In the genomic region with DNA sequence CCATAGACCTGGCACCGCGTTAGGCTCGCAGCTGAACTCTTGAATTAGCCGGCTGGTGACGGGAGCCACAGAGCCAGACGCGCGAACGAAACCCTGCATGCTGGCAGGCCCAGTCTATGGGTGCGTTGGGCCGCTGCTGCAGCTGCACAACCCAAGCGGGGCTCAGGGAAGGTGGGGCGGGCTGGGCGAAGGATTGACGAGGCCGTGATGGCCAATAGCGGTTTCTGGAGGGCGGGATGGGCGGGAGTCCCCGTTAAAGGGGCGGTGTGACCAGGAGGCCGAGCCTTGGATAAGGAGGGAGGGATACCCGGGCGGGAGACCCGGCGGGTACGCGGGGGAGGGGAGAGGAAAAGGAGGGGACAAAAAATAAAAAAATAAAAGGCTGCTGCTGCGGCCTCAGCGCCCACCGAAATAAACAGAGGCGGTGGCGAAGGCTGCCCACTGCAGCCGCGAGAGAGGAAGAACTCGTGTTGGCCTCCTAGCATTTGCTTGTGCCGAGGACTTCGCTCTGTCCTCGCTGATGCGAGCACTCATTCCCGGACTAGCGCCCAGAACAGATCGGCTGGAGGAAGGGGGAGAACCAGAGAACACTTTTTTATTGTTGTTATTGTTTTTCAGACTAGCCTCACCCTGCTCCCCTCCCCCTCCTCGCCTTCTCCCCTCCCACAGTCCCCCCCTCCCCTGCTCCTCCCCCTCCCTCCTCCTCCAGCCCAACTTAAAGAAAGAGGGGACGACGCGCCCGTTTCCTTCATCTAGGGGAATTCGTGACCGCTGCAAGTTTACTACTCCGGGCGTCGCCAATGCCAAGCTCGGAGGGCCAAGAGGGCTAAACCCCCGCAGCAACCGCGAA, we compare ENCODE assay signal across 8 mouse cellular contexts. TPM values are rescaled to one million over a fixed set of nuclear protein-coding genes. Genes with fewer than 3 reads are reported as not detected.
DNase-seq lines count a peak whose midpoint lies in the region; ATAC-seq and TF ChIP-seq lines count a peak whose summit lies in the region.

No protein-coding gene starts in this region.

- H3K27me3 ChIP-seq in kidney, embryonic 14.5 days (ENCODE audit: control insufficient read depth, insufficient read depth, low read length) = peaks cover 95% of the 10 kb centered on the region
- H3K27me3 ChIP-seq in Patski = no peaks in the 10 kb centered on the region
- H3K27me3 ChIP-seq in intestine, embryonic 14.5 days (replicated peaks; ENCODE audit: control insufficient read depth, insufficient read depth, low read length) = peaks cover 100% of the 10 kb centered on the region
- peaks cover 35% of the 10 kb centered on the region for H3K27me3 ChIP-seq in myocyte (ENCODE audit: control insufficient read depth, insufficient read depth, insufficient read length)

- TF ChIP-seq CTCF in Patski (IDR thresholded peaks at IDR 0.05) = no peak

- peak overlapping the region; percentile 38 for H3K4me2 ChIP-seq in kidney, embryonic 14.5 days (replicated peaks; ENCODE audit: low read depth, low read length)
- peak overlapping the region; percentile 49 for H3K4me2 ChIP-seq in intestine, embryonic 14.5 days (ENCODE audit: low read length)
- peak overlapping the region; percentile 73 for H3K4me2 ChIP-seq in myocyte (ENCODE audit: low read depth)

- in situ Hi-C loops in Patski (cut with MboI; ENCODE audit: low pct_unique_long_range_greater_than_20kb) = loop anchor here (25.0 kb wide), 1 partner anchor 237 kb away; no protein-coding TSS in a partner anchor

- ATAC-seq in kidney, embryonic 14.5 days (ENCODE audit: low FRiP score, low TSS enrichment) = peak; percentile 63
- peak; percentile 63 for ATAC-seq in Patski
- 0 out of 2 replicates have a peak, but pooled peaks have one; percentile 38 for ATAC-seq in intestine, embryonic 14.5 days (replicated peaks; ENCODE audit: low FRiP score, low TSS enrichment, low read depth)
- no peak for ATAC-seq in monocyte, adult 5-6 weeks (replicated peaks; ENCODE audit: insufficient number of reproducible peaks, low FRiP score, low TSS enrichment, poor library complexity, severe bottlenecking)

- peaks cover 11% of the 10 kb centered on the region; the same call in 1 of the 2 replicates for H3K4me1 ChIP-seq in kidney, embryonic 14.5 days (ENCODE audit: control insufficient read depth, insufficient read depth, low read length)
- H3K4me1 ChIP-seq in intestine, embryonic 14.5 days (replicated peaks; ENCODE audit: control insufficient read depth, insufficient read depth, low read length) = peaks cover 14% of the 10 kb centered on the region

- POLR2A ChIA-PET in Patski (lab: Charles Lee) = interaction anchor here (0.6 to 2.9 kb wide), 4 partner anchors 9 to 251 kb away, joined by 3 to 17 read pairs (median 4); a partner anchor contains a TSS

- H3K36me3 ChIP-seq in kidney, embryonic 14.5 days (ENCODE audit: control insufficient read depth, insufficient read depth, low read length) = no peaks in the 10 kb centered on the region
- no peaks in the 10 kb centered on the region for H3K36me3 ChIP-seq in intestine, embryonic 14.5 days (ENCODE audit: control insufficient read depth, insufficient read depth, low read length)
- no peaks in the 10 kb centered on the region for H3K36me3 ChIP-seq in myocyte (ENCODE audit: control insufficient read depth, insufficient read depth)

- TF ChIP-seq POLR2A in myocyte (IDR thresholded peaks at IDR 0.05; ENCODE audit: insufficient read length, low read depth) = peak; percentile 59

- DNase-seq in kidney, postnatal 10 days = no peak
- DNase-seq in Patski (ENCODE audit: low read depth, low spot score) = no peak
- DNase-seq in embryo, embryonic 11 days = peak; percentile 91
- DNase-seq in intestine, embryonic 14.5 days (ENCODE audit: low spot score) = peak; percentile 67
- DNase-seq in spleen, adult 12 weeks (ENCODE audit: low spot score) = no peak

- WGBS in kidney, embryonic 14.5 days = under 1% methylated on average over 57 of the region's 57 CpGs
- 1% methylated on average over 57 of the region's 57 CpGs for WGBS in intestine, embryonic 14.5 days

- H3K79me2 ChIP-seq in myocyte (ENCODE audit: control insufficient read depth, insufficient read depth) = peaks cover 7% of the 10 kb centered on the region

- peak overlapping the region; percentile 29 for H3K4me3 ChIP-seq in kidney, embryonic 14.5 days (ENCODE audit: low read length)
- H3K4me3 ChIP-seq in intestine, embryonic 14.5 days (ENCODE audit: low read depth, low read length) = peak overlapping the region; percentile 32
- peak overlapping the region; percentile 26 for H3K4me3 ChIP-seq in myocyte

- H3ac ChIP-seq in myocyte (ENCODE audit: control insufficient read depth, insufficient read length) = peak overlapping the region; percentile 68

- CTCF ChIA-PET in Patski (lab: Charles Lee) = interaction anchor here (2.6 kb wide), 1 partner anchor 250 kb away, joined by 8 read pairs; no protein-coding TSS in a partner anchor

- no peak overlapping the region for H3K27ac ChIP-seq in kidney, embryonic 14.5 days (ENCODE audit: low read depth, low read length)
- no peak overlapping the region for H3K27ac ChIP-seq in intestine, embryonic 14.5 days (ENCODE audit: low read depth)

- H3K9me3 ChIP-seq in kidney, embryonic 14.5 days (ENCODE audit: control insufficient read depth, low read length) = no peaks in the 10 kb centered on the region
- H3K9me3 ChIP-seq in intestine, embryonic 14.5 days (ENCODE audit: control insufficient read depth, low read length) = no peaks in the 10 kb centered on the region

- H3K9ac ChIP-seq in kidney, embryonic 14.5 days (ENCODE audit: low read depth, low read length) = no peak overlapping the region
- no peak overlapping the region for H3K9ac ChIP-seq in intestine, embryonic 14.5 days (ENCODE audit: low read length)

TF ChIP-seq in myocyte, 11 proteins besides CTCF, POLR2A, EP300 and RAD21:
- TF ChIP-seq USF1 (IDR thresholded peaks at IDR 0.05; ENCODE audit: low read depth) = no peak
- no peak for TF ChIP-seq E2F4 (IDR thresholded peaks at IDR 0.05; ENCODE audit: insufficient read depth)
- no peak for TF ChIP-seq TCF12 (IDR thresholded peaks at IDR 0.05; ENCODE audit: insufficient read depth, poor library complexity, severe bottlenecking)
- peak in 1 of 3 experiments; percentile 5 for TF ChIP-seq MYOD1 (IDR thresholded peaks at IDR 0.05; ENCODE audit: control insufficient read depth in 1 of 3, insufficient read length in 2 of 3, low read depth in 2 of 3)
- TF ChIP-seq POLR2AphosphoS2 (IDR thresholded peaks at IDR 0.05; ENCODE audit: insufficient read length, low read depth) = peak; percentile 40
- TF ChIP-seq MYOG (IDR thresholded peaks at IDR 0.05; ENCODE audit: control insufficient read depth in 1 of 3, insufficient read depth in 1 of 3, insufficient read length in 2 of 3, low read depth in 2 of 3) = peak in 1 of 3 experiments; percentile 16
- TF ChIP-seq SRF (IDR thresholded peaks at IDR 0.05; ENCODE audit: control insufficient read depth, insufficient read length, low read depth) = no peak
- TF ChIP-seq REST (IDR thresholded peaks at IDR 0.05; ENCODE audit: insufficient read depth, insufficient read length) = no peak
- TF ChIP-seq TCF3 (IDR thresholded peaks at IDR 0.05; ENCODE audit: insufficient read length, low read depth) = no peak
- no peak for TF ChIP-seq MAX (IDR thresholded peaks at IDR 0.05; ENCODE audit: low read depth)
- TF ChIP-seq CEBPB (IDR thresholded peaks at IDR 0.05; ENCODE audit: insufficient read depth, poor library complexity, severe bottlenecking) = no peak

RNA-seq across cellular contexts. Expression of a gene that starts 1.0 kb away (rescaled TPM):
- polyA plus RNA-seq in kidney, embryonic 14.5 days (2014; fragmentation: Nextera tagmentation; extraction: Ambion mirVana) = not detected in 2 replicates
- polyA plus RNA-seq in Patski (2021) (16.2 TPM), myocyte (2012; fragmentation: generic; extraction: Trizol) (0.88 TPM)
- not detected in 2 replicates for polyA plus RNA-seq in intestine, embryonic 14.5 days (2014; fragmentation: Nextera tagmentation; extraction: Ambion mirVana)
- total RNA-seq in monocyte, adult 5-6 weeks (2017) = not detected in 3 replicates

RNA-seq across cellular contexts. Expression of a gene that starts 8.8 kb away (rescaled TPM):
- polyA plus RNA-seq in kidney, embryonic 14.5 days (2014; fragmentation: Nextera tagmentation; extraction: Ambion mirVana) = 0.07 and 0.10 TPM in 2 replicates
- 15.1 TPM for polyA plus RNA-seq in Patski (2021)
- not detected in 2 replicates for polyA plus RNA-seq in intestine, embryonic 14.5 days (2014; fragmentation: Nextera tagmentation; extraction: Ambion mirVana)
- polyA plus RNA-seq in myocyte (2012; fragmentation: generic; extraction: Trizol) = 0.42 TPM
- 0.38 TPM in 1 of 3 replicates, not detected in the others for total RNA-seq in monocyte, adult 5-6 weeks (2017)

RNA-seq across cellular contexts. Expression of a gene that starts 16.1 kb away (rescaled TPM):
- not detected in 2 replicates for polyA plus RNA-seq in kidney, embryonic 14.5 days (2014; fragmentation: Nextera tagmentation; extraction: Ambion mirVana)
- polyA plus RNA-seq in Patski (2021) = not detected
- polyA plus RNA-seq in intestine, embryonic 14.5 days (2014; fragmentation: Nextera tagmentation; extraction: Ambion mirVana) = not detected in 2 replicates
- polyA plus RNA-seq in myocyte (2012; fragmentation: generic; extraction: Trizol) = not detected
- not detected in 3 replicates for total RNA-seq in monocyte, adult 5-6 weeks (2017)

RNA-seq across cellular contexts. Expression of a gene that starts 23.4 kb away (rescaled TPM):
- polyA plus RNA-seq in kidney, embryonic 14.5 days (2014; fragmentation: Nextera tagmentation; extraction: Ambion mirVana) = not detected in 2 replicates
- not detected for polyA plus RNA-seq in Patski (2021)
- not detected in 2 replicates for polyA plus RNA-seq in intestine, embryonic 14.5 days (2014; fragmentation: Nextera tagmentation; extraction: Ambion mirVana)
- polyA plus RNA-seq in myocyte (2012; fragmentation: generic; extraction: Trizol) = not detected
- not detected in 3 replicates for total RNA-seq in monocyte, adult 5-6 weeks (2017)

RNA-seq across cellular contexts. Expression of a gene that starts 59.9 kb away (rescaled TPM):
- 15.3 and 20.5 TPM in 2 replicates for polyA plus RNA-seq in kidney, embryonic 14.5 days (2014; fragmentation: Nextera tagmentation; extraction: Ambion mirVana)
- polyA plus RNA-seq in Patski (2021) = 63.1 TPM
- polyA plus RNA-seq in intestine, embryonic 14.5 days (2014; fragmentation: Nextera tagmentation; extraction: Ambion mirVana) = 21.5 and 24.6 TPM in 2 replicates
- polyA plus RNA-seq in myocyte (2012; fragmentation: generic; extraction: Trizol) = 18.8 TPM
- 17.2 to 34.0 TPM (median 25.9 TPM) in 3 replicates for total RNA-seq in monocyte, adult 5-6 weeks (2017)

Comparison
In these comparisons a context has a peak if more than half of its experiments do, and no peak if none do; other contexts are left out.
1. DNase-seq: peak in embryo, embryonic 11 days (single experiment) and intestine, embryonic 14.5 days (single experiment); none in kidney, postnatal 10 days (single experiment), Patski (single experiment) and spleen, adult 12 weeks (single experiment).
2. RNA of a gene that starts 8.8 kb away (polyA plus RNA-seq): 15.1 TPM in Patski (single experiment); 0.42 TPM in myocyte (single experiment), 0.07 to 0.10 TPM in kidney, embryonic 14.5 days and not detected in intestine, embryonic 14.5 days; every median in the first group is over 10 times any median in the second.
3. Peak in every context shown above with its lines, with median percentiles within 50 percentile points of each other: H3K4me2 ChIP-seq and H3K4me3 ChIP-seq.